Mouse (Mus musculus) lung, postnatal 0 days (tissue): ENCODE results near the gene Morc1. TPM values are rescaled to one million over a fixed set of nuclear protein-coding genes. Genes with fewer than 3 reads are reported as not detected.

Experiments used
- ATAC-seq: fragments of 200-750 bp; cut with Nextera tagmentation; 2 replicates; pipeline ENCODE4 v1.8.0; 2017; ENCODE audit warnings: moderate library complexity
- DNase-seq: peaks from one replicate; pipeline ENCODE4 v3.0.0-alpha.2; 2016; ENCODE audit warnings: low spot score
- H3K27ac ChIP-seq: fragments of 300-500 bp; sonication (generic); 2 replicates; pipeline ENCODE4 v1.5.1; 2014; ENCODE audit warnings: antibody characterized with exemption, mild to moderate bottlenecking, low read length, mixed read lengths
- H3K27me3 ChIP-seq: fragments of 300-500 bp; sonication (generic); replicated peaks from 2 replicates; pipeline ENCODE4 v1.6.1; 2014; ENCODE audit warnings: low read length, mixed read lengths; ENCODE audit not compliant: insufficient read depth
- H3K36me3 ChIP-seq: fragments of 300-500 bp; sonication (generic); 2 replicates; pipeline ENCODE4 v1.6.1; 2014; ENCODE audit warnings: low read length, mixed read lengths; ENCODE audit not compliant: insufficient read depth
- H3K4me1 ChIP-seq: fragments of 300-500 bp; sonication (generic); 2 replicates; pipeline ENCODE4 v1.6.1; 2014; ENCODE audit warnings: antibody characterized with exemption, low read depth, low read length, mixed read lengths; ENCODE audit not compliant: insufficient read depth
- H3K4me2 ChIP-seq: fragments of 300-500 bp; sonication (generic); replicated peaks from 2 replicates; pipeline ENCODE4 v1.6.1; 2014; ENCODE audit warnings: low read depth, mild to moderate bottlenecking, low read length, moderate library complexity, mixed read lengths
- H3K4me3 ChIP-seq: fragments of 300-500 bp; sonication (generic); 2 replicates; pipeline ENCODE4 v1.5.1; 2014; ENCODE audit warnings: low read depth, low read length
- H3K9ac ChIP-seq: fragments of 300-500 bp; sonication (generic); replicated peaks from 2 replicates; pipeline ENCODE4 v1.6.1; 2014; ENCODE audit warnings: low read depth, mild to moderate bottlenecking
- H3K9me3 ChIP-seq: fragments of 300-500 bp; sonication (generic); 2 replicates; pipeline ENCODE4 v1.6.1; 2016; ENCODE audit warnings: low read length, mixed read lengths
- CTCF ChIP-seq: IDR thresholded peaks from 2 replicates; pipeline ENCODE4 v1.5.1; 2016; ENCODE audit warnings: antibody characterized with exemption, mild to moderate bottlenecking
- EP300 ChIP-seq: IDR thresholded peaks from 2 replicates; pipeline ENCODE4 v1.6.1; 2016; ENCODE audit warnings: antibody characterized with exemption, mild to moderate bottlenecking, control low read depth
- WGBS: fragments of 180-500 bp; shearing (Covaris S2); extraction: QIAGEN DNeasy Blood & Tissue Kit; methylation state at CpG from one replicate; pipeline ENCODE4 v1.1.7; 2014; 5-methylcytosine and 5-hydroxymethylcytosine counted together
- polyA plus RNA-seq: library from polyadenylated mRNA; unstranded; fragments of >200 nt; fragmentation: Nextera tagmentation; extraction: Ambion mirVana; gene quantifications from 2 replicates; pipeline ENCODE4 v1.2.1, GENCODE M21; 2015

Morc1 gene
- polyA plus RNA-seq, 1 experiment from 2014 or later: 0.91 TPM

- Histone ChIP-seq H3K9me3 (no peaks in the 10 kb centered on the region), H3K36me3 (no peaks in the 10 kb centered on the region), H3K4me2 (no peak overlapping the region), H3K4me3 (no peak overlapping the region), H3K27me3 (no peaks in the 10 kb centered on the region), H3K27ac (no peak overlapping the region), H3K4me1 (no peaks in the 10 kb centered on the region), H3K9ac (no peak overlapping the region)
- TF ChIP-seq EP300 (no peak), CTCF (no peak)
- ATAC-seq (no peak), DNase-seq (peak; percentile 28)
- 46% methylated on average over 2 of the region's 2 CpGs for WGBS
Observed at GRCm38 (mm10) chr16:48422501-48422900, 8.5 kb upstream of the Morc1 start.

- ATAC-seq (no peak), DNase-seq (no peak)
- TF ChIP-seq CTCF (no peak), EP300 (no peak)
- Histone ChIP-seq H3K9me3 (no peaks in the 10 kb centered on the region), H3K36me3 (no peaks in the 10 kb centered on the region), H3K4me2 (no peak overlapping the region), H3K27ac (no peak overlapping the region), H3K4me1 (no peaks in the 10 kb centered on the region), H3K27me3 (no peaks in the 10 kb centered on the region), H3K9ac (no peak overlapping the region), H3K4me3 (no peak overlapping the region)
- WGBS: 86% methylated on average over 4 of the region's 4 CpGs
Observed at GRCm38 (mm10) chr16:48424069-48424468, 7.0 kb upstream of the Morc1 start.

- no peak overlapping the region for H3K27ac ChIP-seq
- ATAC-seq (no peak), DNase-seq (no peak)
- no peaks in the 10 kb centered on the region for H3K9me3 ChIP-seq
- no peak overlapping the region for H3K4me3 ChIP-seq
- H3K4me1 ChIP-seq: no peaks in the 10 kb centered on the region
- WGBS: 68% methylated on average over 1 of the region's 1 CpGs
- no peak for TF ChIP-seq EP300
- no peak for TF ChIP-seq CTCF
- no peak overlapping the region for H3K9ac ChIP-seq
- no peaks in the 10 kb centered on the region for H3K27me3 ChIP-seq
- H3K36me3 ChIP-seq: no peaks in the 10 kb centered on the region
- no peak overlapping the region for H3K4me2 ChIP-seq
Observed at GRCm38 (mm10) chr16:48429427-48429826, 1.6 kb upstream of the Morc1 start.

- no peak for ATAC-seq
- TF ChIP-seq CTCF (no peak), EP300 (no peak)
- no peaks in the 10 kb centered on the region for H3K9me3 ChIP-seq
Observed at GRCm38 (mm10) chr16:48435454-48435853, 4.4 kb downstream of the Morc1 start.

GRCm38 (mm10) chr16:48437476-48437875 is 6.4 kb downstream of the Morc1 start:
- Histone ChIP-seq H3K9me3 (no peaks in the 10 kb centered on the region), H3K4me3 (no peak overlapping the region), H3K4me1 (no peaks in the 10 kb centered on the region), H3K9ac (no peak overlapping the region), H3K27ac (no peak overlapping the region), H3K36me3 (no peaks in the 10 kb centered on the region), H3K4me2 (no peak overlapping the region), H3K27me3 (no peaks in the 10 kb centered on the region)
- TF ChIP-seq CTCF (no peak), EP300 (no peak)
- DNase-seq (no peak), ATAC-seq (no peak)

More at GRCm38 (mm10) chr16:48435454-48435853, 4.4 kb downstream of the Morc1 start:
- Histone ChIP-seq H3K27me3 (no peaks in the 10 kb centered on the region), H3K4me2 (no peak overlapping the region), H3K4me3 (no peak overlapping the region), H3K36me3 (no peaks in the 10 kb centered on the region), H3K27ac (no peak overlapping the region), H3K9ac (no peak overlapping the region), H3K4me1 (no peaks in the 10 kb centered on the region)
- WGBS: 11% methylated on average over 1 of the region's 1 CpGs
- no peak for DNase-seq

- Histone ChIP-seq H3K9me3 (no peaks in the 10 kb centered on the region), H3K27me3 (no peaks in the 10 kb centered on the region), H3K4me1 (no peaks in the 10 kb centered on the region), H3K4me3 (no peak overlapping the region), H3K9ac (no peak overlapping the region), H3K4me2 (no peak overlapping the region), H3K36me3 (no peaks in the 10 kb centered on the region), H3K27ac (no peak overlapping the region)
- ATAC-seq (no peak), DNase-seq (no peak)
- 86% methylated on average over 5 of the region's 5 CpGs for WGBS
- no peak for TF ChIP-seq CTCF
- no peak for TF ChIP-seq EP300
Observed at GRCm38 (mm10) chr16:48444589-48444988, 13.6 kb downstream of the Morc1 start.
